Mouse (Mus musculus) central nervous system, embryonic 18 days (tissue): ENCODE measurements around the gene Ank. TPM values are rescaled to one million over a fixed set of nuclear protein-coding genes. Genes with fewer than 3 reads are reported as not detected.

ENCODE experiments used
- polyA plus RNA-seq: library from polyadenylated mRNA; depleted of rRNA; stranded (reverse); fragments of >200 nt; gene quantifications from 2 replicates; pipeline ENCODE4 v1.2.3, GENCODE M21; 2012; rRNA removed

Gene Ank
- 59.7 and 60.7 TPM in 2 replicates for polyA plus RNA-seq

GRCm38 (mm10) chr15:27466131-27467080 lies at the start of gene Ank:
Gene Ank, plus strand, starts transcription at chr15:27466677.

GRCm38 (mm10) chr15:27630601-27631383 lies 164.3 kb downstream of the Ank start, which contains the start of gene Otulin:
Gene Otulin, minus strand, starts transcription at chr15:27630693.

Other genes starting within 250 kb of the Ank start
- gene Otulin, start 164.0 kb downstream of the Ank start, polyA plus RNA-seq = 27.5 and 28.3 TPM in 2 replicates
- 9.0 and 10.1 TPM in 2 replicates for gene Otulinl, start 214.9 kb downstream of the Ank start, polyA plus RNA-seq